Mouse (Mus musculus): Measurements from ENCODE around the gene Prim2.

GRCm38 (mm10) chr1:33488372-33488771, 181.2 kb downstream of the Prim2 start:
- TF ChIP-seq CTCF (IDR thresholded peaks at IDR 0.05; ENCODE audit: low read depth, low read length) = no peak
- TF ChIP-seq TAL1 (conservative IDR thresholded peaks at IDR 0.05; ENCODE audit: low read depth, low read length) = no peak
- TF ChIP-seq GATA1 (IDR thresholded peaks at IDR 0.05; ENCODE audit: borderline replicate concordance, low read length) = no peak
